Mouse (Mus musculus) testis, postnatal 14 days (tissue): Measurements from ENCODE around the gene Serpinb5.
"Not testable (repeated sequence)": the region's sequence is repeated elsewhere in the genome, so short reads cannot be mapped to it uniquely, and the experiment has no call there.

ENCODE experiments used
- DNase-seq: peaks from one replicate; pipeline ENCODE4 v3.0.0; 2021; ENCODE audit warnings: low spot score

The Serpinb5 gene

GRCm38 (mm10) chr1:106860847-106861246 lies at the start of gene Serpinb5:
Gene Serpinb5 (plus strand): TSS chr1:106861173.
- no peak for DNase-seq

GRCm38 (mm10) chr1:106814864-106815263 lies 46.1 kb upstream of the Serpinb5 start:
- DNase-seq = no peak

- no peak for DNase-seq
Measured at GRCm38 (mm10) chr1:106815265-106815664, 45.7 kb upstream of the Serpinb5 start.

- DNase-seq = no peak
Measured at GRCm38 (mm10) chr1:106816766-106817165, 44.2 kb upstream of the Serpinb5 start.

- no peak for DNase-seq
Measured at GRCm38 (mm10) chr1:106818323-106818722, 42.6 kb upstream of the Serpinb5 start.

GRCm38 (mm10) chr1:106822297-106822696 lies 38.7 kb upstream of the Serpinb5 start:
- DNase-seq = no peak

GRCm38 (mm10) chr1:106828784-106829183 lies 32.2 kb upstream of the Serpinb5 start:
- no peak for DNase-seq

GRCm38 (mm10) chr1:106865543-106865942 lies 4.6 kb downstream of the Serpinb5 start:
- DNase-seq = no peak

- DNase-seq = no peak
Measured at GRCm38 (mm10) chr1:106866029-106866428, 5.1 kb downstream of the Serpinb5 start.

GRCm38 (mm10) chr1:106866768-106867167 lies 5.8 kb downstream of the Serpinb5 start:
- no peak for DNase-seq

GRCm38 (mm10) chr1:106869986-106870385 lies 9.0 kb downstream of the Serpinb5 start:
- no peak for DNase-seq

GRCm38 (mm10) chr1:106875193-106875886 lies 14.4 kb downstream of the Serpinb5 start:
- DNase-seq = no peak

- DNase-seq = no peak
Measured at GRCm38 (mm10) chr1:106876147-106876546, 15.2 kb downstream of the Serpinb5 start.

GRCm38 (mm10) chr1:106882723-106883122 lies 21.8 kb downstream of the Serpinb5 start:
- no peak for DNase-seq

GRCm38 (mm10) chr1:106883369-106883768 lies 22.4 kb downstream of the Serpinb5 start:
- no peak for DNase-seq

GRCm38 (mm10) chr1:106883812-106884211 lies 22.8 kb downstream of the Serpinb5 start:
- DNase-seq = no peak

- DNase-seq = not testable (repeated sequence)
Measured at GRCm38 (mm10) chr1:106895142-106895541, 34.2 kb downstream of the Serpinb5 start.

- DNase-seq = no peak
Measured at GRCm38 (mm10) chr1:106901406-106901805, 40.4 kb downstream of the Serpinb5 start.

GRCm38 (mm10) chr1:106931954-106932353 lies 71.0 kb downstream of the Serpinb5 start:
- DNase-seq = no peak
